Mouse (Mus musculus) thymus, postnatal 14 days (tissue): ENCODE measurements around the gene Zbtb17.
A peak's percentile ranks its signal among the peaks of the same experiment; 100 is the strongest.

Experiments
- DNase-seq: peaks from one replicate; pipeline ENCODE4 v3.0.0; 2021

The Zbtb17 gene

DNA sequence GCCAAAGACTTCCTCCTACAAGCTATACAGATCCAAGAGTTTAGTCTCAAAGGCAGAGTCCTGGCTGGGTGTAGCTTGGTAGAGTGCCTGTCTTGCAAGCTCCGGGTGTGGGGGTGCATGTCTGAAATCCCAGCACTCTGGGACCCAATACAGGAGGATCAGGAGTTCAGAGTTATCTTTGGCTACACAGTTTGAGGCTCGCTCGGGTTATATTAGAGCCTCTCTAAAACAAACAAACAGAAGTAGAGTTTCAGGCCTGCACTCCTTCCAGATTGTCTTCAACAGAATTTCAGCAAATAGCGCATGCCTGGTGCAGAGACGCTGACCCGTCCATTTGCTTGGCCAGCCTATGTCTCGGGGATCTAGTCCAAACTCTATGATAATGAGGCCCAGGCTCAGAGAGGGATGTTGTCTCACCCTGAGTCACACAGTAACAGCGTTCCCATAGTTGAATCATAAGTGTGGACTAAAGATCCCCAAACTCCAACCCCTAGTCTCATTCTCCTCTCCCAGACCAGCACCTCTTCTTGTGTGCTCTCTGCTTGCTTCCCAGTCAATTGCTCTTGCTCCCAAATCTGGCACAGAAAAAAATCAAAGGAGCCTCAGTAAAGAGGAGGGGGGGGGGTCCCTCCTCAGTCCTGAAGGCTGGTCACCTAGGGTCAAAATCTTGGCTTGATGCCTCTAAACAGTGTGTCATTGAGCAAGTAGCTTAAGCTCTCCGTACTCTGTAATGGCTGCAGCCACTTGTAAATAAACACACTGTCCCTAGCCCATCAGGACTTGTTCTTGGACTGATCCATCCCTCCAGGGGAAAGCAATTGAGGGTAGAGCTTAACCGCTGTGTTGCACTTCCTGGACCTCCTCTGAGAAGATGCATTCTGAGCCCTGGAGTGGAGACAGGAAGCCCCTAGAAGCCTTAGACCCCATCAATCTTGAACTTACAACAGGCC is 17.4 kb upstream of the Zbtb17 start:
- no peak for DNase-seq

DNA sequence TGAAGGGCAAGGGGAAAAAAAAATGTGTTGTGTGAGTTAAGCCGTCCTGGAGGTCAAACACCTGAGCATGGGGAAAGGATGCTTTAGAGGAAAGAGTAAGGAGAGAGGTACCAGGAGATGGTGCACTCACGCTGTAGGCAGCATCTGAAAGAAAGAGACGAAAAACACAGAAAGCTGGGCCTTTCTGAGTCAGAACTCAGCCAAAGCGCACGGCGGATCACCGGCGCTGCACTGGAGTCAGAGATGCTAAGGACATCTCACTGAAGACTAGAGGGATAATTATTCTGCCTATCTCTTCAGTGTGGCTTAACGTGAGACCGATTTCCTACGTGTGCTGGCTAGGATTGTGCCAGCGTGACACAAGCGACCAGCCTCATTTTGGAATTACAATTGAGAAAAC is 16.5 kb upstream of the Zbtb17 start:
- no peak for DNase-seq

DNA sequence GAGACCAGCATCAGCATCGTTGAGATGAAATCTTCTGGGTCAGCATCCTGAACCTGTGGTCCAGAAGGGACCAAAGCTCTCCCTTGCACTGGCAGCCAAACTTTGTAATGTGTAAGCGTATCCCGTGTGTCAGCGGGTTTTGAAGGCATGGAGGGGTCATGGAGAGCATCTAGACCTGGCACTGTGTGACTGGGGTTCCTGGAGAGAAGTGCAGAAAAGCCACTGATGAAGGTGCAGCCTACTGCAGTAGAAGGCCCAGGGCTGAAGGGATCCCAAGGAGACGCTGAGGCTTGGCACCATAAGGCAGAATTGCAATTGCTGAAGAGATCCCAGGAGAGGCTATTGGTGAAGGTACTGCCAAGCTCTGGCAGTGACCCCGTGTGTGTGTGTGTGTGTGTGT is 15.1 kb upstream of the Zbtb17 start:
- DNase-seq: no peak

DNA sequence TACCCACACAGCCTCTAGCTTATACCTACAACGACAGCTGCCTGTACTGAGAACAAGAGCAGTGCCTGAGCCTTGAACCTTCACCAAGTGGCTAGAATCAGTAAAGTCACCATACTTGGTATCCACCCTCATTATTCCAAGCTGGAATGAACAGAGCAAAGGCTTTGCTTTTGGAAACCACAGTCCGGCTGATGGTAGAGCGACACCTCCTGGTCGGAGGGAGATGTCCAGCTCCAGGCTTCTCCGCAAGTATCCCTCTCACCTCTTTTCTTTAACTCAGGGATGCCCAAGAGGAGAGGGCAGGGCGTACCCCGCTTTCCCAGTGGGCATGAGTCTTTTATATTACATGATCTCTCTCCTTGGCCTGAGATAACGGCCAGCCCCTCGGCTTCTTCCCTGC is 14.6 kb upstream of the Zbtb17 start:
- DNase-seq: no peak

DNA sequence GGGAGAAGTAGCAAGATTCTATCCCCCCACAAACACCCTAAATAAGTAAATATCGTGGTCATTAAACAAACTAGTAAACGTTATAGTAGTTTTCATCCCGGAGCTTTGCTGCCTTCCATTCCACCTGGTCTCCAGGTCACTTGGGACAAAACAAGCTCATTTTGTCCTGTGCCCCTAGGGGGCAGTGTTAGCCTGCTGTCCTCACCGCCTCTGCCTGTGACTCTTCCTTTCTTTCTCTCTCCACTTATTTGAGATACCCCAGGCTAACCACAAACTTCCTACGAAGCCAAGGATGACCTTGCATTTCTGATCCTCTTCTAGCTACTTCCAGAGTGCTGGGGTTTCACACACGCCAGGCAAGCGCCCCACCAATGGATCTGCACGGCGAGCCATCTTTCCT is 13.5 kb upstream of the Zbtb17 start:
- DNase-seq: peak; percentile 78

DNA sequence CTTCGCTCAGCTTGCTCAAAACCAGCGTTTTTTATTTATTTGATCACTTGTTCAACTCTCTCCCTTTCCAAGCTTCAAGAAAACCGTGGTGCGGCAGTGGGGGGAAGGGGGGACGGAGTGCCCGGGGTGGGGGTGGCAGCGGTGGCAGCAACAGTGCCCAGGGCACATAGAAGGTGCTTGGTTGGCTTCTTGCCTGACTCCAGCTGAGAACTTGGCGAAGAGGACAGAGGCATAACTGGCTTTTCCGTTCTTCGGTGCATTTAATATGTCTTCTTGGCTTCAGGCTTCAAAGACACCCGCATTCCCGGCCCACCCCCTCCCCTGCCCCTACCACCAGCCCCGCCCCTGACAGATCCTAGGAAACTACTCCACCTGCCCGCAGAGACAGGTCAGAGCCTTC is 11.8 kb upstream of the Zbtb17 start:
- no peak for DNase-seq

DNA sequence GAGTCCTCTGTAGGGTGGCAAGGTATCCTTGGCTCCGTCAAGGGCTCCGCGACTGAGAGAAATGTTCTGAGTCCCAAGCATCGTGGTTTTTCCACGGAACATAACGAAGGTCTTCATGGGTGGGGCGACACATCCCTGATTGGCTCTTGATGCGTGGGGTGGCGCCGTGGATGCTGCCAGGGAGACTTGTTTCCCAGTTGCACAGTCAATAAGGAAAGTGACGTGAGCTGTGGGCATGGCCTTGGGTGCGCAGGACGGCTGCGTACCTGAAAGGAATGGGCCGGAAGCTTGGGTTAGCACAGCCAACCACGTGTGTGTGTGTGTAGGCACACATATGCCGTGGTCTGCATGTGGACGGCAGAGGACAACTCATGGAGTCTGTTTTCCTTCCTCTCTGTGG is 11.3 kb upstream of the Zbtb17 start:
- no peak for DNase-seq

DNA sequence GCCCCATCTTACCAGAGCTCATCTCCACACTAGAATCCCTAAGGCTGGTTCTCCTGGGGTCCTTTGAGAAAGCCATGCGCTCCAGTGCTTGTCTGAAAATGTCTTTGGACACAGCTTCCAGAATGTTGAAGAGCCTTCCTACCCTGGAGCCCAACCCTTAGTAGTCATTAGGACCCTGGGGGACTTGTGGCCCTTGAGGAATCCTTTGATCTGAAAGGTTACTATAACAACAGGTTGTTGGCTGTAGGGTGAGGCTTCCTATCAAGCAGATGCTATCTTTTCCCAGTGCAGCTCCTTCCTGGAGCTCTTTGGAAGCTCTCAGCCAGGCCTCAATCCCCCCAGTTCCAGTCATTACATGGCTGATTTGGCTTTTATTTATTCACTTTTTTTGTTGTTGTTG is 8.5 kb upstream of the Zbtb17 start, which contains the start of gene Srarp:
TSS of gene Srarp (minus strand) at position 132 of the 400 bp plus-strand sequence.
- DNase-seq: no peak

DNA sequence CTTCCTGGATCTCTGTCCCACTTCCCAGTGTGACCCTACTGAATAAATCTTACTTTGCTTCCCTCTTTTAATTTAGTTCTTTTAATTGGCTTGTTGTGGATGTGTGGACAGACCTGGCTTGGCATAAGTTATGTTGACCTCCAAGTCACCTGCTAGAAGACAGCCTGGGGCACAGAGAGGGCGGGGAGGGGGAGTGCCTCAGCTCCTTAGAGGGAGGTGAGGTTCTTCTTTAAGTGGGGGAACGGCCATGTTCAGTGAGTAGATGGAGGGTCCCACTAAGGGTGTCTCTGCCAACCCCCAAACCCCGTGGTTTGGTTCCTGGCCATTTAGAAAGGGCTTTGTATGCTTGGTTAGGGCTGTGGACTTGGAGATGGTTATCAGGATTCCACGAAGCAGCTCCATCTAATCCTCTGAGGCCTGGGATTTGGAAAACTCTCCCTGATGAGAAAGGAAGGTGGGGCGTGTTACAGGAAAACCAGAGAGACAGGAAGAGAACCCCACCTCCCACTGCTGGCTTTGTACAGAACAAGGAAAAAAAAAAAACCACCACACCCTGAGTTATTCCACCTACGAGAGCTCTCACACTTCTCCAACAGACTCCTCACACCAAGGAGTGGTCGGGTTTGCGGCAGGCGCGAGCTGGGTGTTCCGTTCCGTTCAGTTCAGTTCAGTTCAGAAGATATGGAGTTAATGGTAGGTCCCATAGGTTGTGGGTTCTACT is 5.2 kb upstream of the Zbtb17 start:
- DNase-seq: no peak

DNA sequence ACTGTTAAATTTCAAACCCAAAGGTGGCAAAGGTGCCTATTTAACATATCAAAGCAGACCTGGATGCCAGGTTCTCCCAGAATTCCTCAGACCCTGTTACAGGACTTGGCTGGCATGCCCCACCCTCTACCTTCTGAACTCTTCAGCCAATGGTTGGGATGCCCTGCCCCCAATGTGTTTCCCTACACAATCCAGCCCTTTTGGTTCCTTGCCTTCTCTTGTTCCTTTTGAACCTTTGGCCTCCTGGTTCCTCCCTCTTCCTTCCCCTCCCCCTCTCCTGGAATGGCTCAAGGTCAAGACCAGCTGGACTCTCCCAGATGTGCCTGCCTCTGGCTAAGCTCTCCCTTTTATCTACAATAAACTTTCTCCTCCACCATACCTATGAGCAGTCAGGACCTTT is 3.6 kb upstream of the Zbtb17 start:
- DNase-seq: no peak

DNA sequence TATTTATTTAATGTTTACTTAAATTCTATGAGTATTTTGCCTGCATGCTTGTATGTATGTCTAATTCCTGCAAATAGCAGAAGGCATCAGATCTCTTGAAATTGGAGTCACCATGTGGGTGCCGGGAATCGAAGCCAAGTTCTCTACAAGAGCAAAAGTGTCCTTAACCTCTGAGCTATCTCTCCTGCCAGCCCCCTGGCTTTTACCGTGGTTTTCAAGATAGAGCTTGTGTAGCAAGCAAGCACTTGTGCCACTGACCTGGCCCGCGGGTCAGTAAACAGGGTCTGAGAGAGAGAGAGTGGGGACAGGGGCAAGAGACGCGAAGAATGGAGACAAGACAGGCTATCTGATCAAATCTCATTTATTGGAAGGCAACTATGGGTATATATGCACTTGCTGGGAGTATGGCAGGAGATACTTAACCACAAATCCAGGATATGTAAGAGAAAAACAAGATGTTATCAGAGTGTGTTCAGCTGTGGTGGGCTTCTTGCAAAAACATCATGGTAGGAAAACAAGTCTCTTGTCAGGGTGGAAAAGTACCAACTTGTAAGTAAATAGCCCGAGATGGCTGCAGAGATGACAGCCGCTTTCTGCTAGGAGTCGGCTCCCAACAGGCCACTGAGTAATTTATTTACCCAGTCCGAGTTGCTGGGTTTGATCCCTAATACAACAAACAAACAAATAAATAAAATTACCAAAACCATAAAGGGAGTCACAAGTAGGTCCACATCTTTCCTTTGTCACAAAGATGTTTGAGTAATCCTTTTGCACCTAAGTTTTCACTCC is 619 bp upstream of the Zbtb17 start:
- no peak for DNase-seq

DNA sequence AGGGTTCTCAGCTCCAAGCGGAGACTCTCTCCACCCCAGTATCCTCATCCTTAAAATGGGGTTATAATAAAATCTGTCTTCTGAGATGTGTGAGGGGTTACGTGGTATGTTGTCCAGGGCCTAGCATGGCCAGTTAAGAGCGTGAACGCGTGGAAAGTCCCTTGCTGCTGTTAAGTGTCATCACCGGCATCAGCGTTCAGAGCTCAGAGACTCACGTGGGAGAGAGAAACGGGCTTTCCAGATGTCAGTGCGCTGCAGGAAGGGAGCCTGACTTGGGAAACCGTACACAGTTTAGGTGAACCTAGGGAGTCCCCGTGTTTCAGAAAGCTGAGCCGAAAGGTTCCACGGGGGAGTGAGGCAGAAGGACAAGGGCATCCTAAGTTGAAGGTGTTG is 870 bp downstream of the Zbtb17 start:
- DNase-seq: no peak

DNA sequence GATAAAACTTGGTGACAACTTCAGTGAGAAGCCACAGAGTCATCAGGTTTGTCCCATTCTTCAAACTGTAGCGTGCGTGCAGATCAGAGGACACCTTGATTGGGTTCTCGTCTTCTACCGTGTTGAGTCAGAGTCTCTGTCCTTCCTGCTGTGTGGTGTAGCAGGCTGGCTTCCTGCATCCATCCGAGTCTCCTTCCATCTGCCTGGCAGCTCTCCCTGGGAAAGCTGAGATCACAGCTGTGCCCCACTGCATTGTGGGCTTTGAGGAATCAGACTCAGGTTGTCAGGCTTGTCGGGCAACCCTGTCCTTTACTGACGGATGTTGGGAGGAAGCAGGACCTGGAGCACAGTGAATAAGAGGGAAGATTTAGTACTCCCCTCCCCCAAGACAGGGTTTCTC is 1.8 kb downstream of the Zbtb17 start:
- DNase-seq: no peak

DNA sequence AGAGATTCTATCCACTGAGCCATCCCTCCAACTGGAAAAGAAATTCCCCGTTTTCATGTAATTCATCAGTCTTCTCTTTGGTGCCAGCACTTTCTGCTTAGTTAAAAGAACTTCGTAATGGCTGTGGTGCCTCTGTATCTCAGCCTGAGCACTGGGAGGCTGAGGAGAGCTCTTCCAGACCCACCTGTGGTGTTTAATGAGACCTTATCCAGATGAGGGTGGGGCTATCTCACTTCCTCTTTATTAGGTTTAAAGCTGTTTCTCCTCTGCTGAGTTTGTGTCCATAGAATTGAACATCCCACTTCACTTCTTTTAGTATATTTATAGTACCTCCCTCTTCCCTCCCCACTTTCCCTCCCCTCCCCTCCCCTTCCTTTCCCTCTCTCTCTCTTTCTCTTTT is 6.8 kb downstream of the Zbtb17 start:
- no peak for DNase-seq

DNA sequence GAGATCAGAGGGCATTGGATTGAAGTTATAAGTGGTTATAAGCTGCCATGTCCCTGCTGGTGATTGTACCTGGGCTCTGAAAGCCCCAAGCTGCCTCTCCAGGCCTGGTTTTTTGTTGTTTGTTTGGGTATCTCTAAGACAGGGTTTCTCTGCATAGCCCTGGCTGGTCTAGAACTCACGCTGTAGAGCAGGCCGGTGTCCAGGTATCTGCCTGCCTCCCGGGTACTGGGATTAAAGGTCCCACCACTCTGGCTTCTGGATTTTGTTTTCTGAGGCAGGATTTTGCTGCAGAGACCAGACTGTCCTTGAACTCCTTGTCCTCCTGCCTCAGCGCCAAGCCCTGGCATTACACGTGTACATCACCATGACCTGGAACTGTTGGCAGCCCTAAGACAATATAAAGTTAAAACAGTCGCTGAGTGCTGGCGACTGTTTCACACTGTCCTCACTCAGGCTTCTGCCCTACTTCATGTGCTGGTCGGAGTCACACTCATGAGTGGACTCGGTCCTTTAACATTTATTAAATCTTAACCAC is 7.5 kb downstream of the Zbtb17 start:
- DNase-seq: no peak

DNA sequence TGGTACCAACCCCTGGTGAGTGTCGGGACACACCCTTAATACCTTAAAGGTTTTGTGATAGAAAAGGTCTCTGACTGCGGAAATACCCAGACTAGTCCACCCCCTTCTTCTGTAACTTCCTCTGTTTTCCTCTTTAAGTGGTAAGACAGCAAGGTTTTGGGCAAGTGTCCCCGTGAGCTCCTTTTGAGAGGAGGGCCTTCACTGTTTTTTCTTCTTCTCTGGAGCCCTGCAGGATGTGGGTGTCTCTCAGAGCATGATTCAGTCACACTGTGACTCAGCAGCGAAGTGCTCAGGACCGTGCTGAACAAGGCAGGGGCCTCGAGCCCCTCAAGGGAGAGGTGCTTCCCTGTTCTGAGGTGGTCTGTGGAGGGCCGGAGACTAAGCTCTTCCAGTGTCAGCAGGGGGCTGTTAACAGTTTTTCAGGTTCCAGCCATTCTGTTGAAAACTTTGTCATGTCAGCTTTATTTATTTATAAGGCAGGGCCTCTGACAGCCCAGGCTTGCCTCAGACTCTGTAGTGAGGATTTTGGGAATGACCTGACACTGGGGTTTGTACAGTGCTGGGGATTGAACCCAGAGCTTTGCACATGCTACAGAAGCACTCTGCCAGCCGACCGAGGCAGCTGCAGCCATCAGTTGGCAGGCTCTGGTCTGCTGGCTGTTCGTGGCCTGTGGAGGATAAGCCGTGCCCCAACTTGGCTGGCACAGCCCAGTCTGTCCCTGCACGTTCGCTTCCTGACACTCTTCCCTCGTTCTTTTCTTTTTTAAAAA is 10.3 kb downstream of the Zbtb17 start:
- peak; percentile 48 for DNase-seq

DNA sequence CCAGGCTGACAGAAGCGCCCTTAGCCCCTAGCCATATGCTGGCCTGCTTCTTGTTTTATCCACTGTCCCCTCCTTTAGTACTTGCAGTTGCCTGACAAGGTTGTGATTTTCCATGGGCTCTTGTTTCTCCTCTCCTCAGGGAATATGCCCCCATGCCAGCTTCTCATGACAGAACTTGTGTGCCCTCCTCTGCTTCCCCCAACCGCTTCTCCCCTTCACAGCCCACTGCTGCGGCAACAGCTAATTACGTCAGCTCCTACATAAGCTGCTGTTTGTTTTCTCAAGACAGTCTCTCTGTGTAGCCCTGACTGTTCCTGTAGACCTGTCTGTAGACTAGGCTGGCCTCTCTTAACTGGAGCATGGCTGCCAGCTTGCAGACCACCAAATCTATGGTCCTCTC is 11.1 kb downstream of the Zbtb17 start:
- no peak for DNase-seq

DNA sequence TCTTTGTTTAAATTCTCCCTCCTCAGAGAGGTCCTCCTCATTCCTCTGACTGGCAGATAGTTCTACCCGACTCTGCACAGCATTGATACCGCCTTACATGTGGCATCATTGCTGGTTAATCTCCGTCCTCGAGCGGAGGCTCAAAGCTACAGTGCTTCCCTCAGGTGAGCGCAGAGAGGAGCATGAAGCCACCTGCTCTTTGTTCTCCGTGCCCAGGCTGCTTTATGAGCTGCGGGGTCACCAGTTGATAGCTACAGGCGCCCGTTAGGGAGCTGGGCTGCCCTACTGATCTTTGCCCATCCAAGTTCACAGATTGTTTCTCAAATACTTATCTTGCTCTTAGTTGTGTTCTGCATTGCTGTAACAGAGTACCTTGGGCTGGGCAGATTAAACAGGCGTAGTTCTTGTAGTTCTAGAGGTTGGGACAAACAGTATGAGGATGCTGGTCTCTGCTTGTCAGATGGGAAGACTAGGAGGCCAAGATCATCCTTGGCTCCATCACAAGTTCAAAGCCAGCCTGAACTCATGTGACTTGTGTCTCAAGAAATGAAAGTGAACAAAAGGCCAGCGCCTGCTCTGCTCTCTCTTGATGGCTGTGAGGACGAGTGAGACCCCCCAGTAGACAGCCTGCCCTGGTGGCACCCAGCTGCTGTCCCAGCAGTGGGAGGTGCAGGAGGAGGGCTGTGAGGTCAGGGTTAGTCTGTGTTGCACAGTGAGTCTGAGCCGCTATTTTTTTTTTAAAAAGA is 11.9 kb downstream of the Zbtb17 start:
- no peak for DNase-seq

DNA sequence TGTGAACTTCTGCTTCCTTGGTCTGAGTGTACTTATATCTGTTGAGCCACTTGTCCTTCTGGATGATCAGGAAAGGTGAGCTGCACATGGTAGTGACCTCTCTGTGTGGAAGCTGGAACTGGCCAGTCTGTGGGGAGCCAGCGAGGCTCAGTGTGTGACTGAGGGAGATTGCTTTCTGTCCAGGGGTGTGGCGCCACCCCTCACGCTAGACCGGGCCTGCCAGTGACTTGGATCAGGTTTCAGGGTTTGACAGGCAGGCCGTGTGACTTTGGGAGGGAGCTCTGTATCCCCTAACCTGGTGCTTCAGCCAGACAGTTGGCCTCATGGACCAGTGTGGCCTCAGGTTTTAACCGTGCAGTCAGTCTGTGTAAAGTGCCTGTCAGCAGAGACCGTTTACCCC is 13.8 kb downstream of the Zbtb17 start:
- no peak for DNase-seq

DNA sequence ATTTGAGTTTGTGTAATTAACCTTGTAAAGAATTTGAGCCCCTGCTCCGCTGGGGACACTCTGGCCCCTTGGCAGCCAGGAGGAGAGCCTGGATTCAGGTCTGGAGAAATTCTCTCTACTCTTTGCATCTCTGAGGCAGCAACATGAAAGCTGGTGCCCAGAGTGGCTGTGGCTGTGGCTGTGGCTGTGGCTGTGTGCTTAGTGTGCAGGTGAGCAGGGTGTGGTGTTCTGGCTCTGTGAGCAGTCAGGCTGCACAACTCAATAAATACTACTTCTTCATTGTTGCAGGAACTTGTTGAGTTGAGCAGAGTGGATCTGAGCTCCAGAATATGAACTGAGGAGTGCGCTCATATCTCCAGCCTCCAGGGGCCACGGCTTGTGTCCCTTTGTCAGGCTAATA is 14.4 kb downstream of the Zbtb17 start:
- DNase-seq: no peak

DNA sequence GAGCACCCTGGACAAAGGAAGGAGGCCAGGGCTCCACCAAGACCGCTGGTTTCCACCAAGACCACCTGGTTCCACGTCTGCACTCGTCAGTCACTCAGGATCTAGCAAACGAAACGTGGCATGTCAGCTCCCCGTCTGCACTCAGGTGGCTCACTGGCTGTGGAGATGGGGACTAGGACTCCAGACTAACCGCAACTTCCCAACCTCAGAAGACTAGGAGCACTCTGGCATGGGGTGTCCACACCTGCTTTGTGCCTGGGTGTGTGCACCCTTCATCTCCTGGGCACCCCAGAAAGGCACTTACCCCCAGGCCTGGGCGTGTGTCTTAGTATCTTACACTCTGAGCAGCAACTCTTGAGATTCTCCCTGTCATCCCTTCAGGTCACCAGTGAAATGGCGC is 15.3 kb downstream of the Zbtb17 start:
- no peak for DNase-seq

DNA sequence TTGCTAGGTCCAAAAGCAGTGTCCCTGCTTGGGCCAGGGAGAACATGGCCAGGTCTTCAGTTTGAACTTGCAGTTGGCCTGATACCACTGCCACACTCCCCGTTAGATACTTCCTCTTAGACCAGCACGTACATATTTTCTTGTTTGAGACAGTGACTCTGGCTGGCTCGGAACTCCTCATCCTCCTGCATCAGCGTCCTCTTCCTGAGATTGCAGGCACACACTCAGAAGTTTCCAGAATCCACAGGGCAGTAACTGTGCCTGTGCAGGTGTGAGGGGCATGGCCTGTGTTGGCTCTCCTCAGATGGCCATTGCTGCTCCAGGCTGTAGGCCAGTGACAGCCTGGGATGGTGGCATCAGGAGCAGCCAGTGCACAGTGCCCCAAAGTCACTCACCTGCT is 16.0 kb downstream of the Zbtb17 start:
- DNase-seq: no peak
